Mouse (Mus musculus) heart, adult 2 months (tissue): ENCODE results near the gene Tmem87b.

Source experiments
- CTCF ChIP-seq: fragments of 200-600 bp; IDR thresholded peaks from 2 replicates; pipeline ENCODE4 v1.8.1; 2022; ENCODE audit warnings: antibody characterized with exemption, mild to moderate bottlenecking, moderate library complexity
- EP300 ChIP-seq: fragments of 200-500 bp; IDR thresholded peaks from 2 replicates; pipeline ENCODE4 v1.6.1; 2011; ENCODE audit warnings: low read depth, low read length, control low read depth; ENCODE audit not compliant: insufficient read depth
- POLR2A ChIP-seq: fragments of 200-500 bp; IDR thresholded peaks from 2 replicates; pipeline ENCODE4 v1.6.1; 2011; ENCODE audit warnings: mild to moderate bottlenecking, low read depth, low read length, control low read depth; ENCODE audit not compliant: insufficient read depth

DNA sequence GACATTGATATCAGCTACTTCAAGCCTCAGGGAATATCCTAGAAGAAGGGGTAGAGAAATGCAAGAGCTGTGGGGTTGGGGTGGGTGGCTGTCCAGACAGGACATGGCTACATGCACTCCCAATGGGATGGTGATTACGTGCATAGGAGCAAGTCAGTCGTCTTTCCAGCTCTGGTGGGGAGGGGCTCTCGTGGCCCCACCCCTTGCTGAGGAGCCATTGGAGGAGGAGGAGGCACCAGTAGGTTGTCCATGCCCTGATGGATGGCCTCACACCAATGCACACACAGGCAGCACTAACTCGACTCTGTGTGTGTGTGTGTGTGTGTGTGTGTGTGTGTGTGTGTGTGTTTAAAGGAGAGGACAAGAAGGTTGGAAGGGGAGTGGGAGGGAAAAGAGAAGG is 12.6 kb upstream of the Tmem87b start:
- no peak for TF ChIP-seq CTCF
- no peak for TF ChIP-seq POLR2A
- TF ChIP-seq EP300: no peak
